Mouse (Mus musculus) 3134 (cell line): ENCODE measurements around the gene Cyp20a1.

ENCODE experiments used
- DNase-seq: peaks from one replicate; pipeline ENCODE4 v3.0.0-alpha.2; 2011; ENCODE audit warnings: low spot score; ENCODE audit not compliant: insufficient read length; ENCODE audit errors: extremely low read depth

Cyp20a1 gene

DNA sequence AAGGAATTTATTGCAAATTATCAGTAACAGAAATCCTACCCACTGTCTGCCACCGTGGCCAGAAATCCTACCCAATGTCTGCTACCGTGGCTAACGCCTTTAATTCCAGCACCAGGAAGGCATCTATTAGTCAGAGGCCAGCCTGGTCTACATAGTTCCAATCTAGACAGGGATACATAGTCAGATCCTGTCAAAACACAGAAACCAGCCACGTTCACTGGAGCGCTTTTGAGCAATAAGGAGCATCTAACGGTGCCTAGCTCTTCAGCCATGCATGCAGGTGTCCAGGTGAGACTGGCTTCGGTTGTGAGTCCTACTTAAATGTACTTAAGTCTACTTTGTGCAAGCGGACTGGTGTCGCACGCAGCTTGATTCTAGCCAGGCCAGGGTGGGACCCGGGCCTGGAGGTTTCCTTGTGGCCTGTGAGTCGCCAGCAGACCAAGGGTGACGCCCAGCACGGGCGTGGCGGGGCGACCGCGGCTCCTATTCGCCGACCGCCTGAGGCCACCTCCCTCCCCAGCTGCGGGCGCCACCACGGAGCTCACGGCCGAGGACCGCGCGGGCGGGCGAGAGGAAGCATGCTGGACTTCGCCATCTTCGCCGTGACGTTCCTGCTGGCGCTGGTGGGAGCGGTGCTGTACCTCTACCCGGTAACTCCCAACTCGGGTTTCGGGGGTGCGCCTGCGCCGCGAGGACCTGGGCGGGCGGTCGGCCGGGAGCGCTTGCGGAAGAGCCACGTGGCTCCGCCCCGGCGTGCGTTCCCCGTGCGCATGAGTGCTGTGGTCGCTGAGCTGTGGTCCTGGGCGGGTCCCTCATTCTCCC, at the start of gene Cyp20a1:
TSS of gene Cyp20a1 (plus strand) at position 516 of the 822 bp plus-strand sequence.
- peak; percentile 97 for DNase-seq

GRCm38 (mm10) chr1:60293921-60294320, 49.2 kb upstream of the Cyp20a1 start:
- DNase-seq = no peak

DNA sequence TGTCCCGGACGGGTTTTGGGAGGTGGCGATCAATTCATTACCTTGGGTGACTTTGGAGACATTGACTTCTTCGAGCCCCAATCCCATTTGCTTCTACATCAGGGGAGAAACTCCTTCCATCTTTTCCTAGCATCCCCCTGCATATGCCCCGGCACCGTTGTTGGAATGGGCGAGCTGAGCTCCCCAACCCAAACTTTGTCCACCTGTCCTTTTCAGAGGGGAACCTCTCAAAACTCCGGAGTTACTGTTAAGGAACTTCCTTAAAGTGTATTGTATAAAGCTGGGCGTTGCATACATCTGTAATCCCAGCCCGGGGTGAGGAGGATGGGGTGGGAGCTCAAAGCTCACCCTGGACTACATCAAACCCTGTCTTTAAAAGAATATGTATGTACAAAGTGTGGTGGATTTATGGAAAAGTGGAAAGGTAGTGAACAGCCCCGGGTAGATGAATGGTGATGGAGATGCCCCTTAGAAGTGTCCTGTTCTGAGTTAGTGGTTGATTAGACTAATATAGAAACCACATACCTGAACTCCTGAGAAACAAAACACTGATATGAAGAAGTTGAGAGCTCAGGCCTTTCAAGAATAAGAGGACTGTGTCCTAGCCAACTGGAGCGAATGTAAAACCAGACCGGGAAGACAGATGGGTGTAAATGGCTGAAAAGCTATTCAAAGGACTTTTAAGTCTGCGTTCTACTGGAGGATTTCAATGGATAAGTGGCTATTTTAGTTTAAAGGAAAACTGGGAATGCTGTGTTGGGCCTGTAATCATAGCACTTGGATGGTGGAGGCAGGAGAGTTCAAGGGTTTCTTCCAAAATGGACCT, 720 bp downstream of the Cyp20a1 start:
- no peak for DNase-seq

GRCm38 (mm10) chr1:60344670-60345069, 1.5 kb downstream of the Cyp20a1 start:
- no peak for DNase-seq

- no peak for DNase-seq
Measured at GRCm38 (mm10) chr1:60345712-60346111, 2.6 kb downstream of the Cyp20a1 start.

DNA sequence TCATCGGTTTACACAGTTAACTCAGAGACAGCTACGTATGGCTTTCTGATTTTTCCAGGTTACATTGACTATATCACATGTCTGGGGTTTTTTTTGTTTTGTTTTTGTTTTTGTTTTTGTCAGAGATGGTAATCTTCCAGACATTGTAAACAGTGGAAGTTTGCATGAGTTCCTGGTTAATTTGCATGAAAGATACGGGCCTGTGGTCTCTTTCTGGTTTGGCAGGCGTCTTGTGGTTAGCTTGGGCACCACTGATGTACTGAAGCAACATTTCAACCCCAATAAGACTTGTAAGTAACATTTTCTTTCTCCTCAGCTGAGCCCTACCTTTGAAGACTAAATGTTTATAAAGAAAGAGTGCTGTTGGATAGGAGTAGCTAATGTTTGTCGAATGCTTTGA, 9.7 kb downstream of the Cyp20a1 start:
- no peak for DNase-seq

- DNase-seq = no peak
Measured at GRCm38 (mm10) chr1:60361626-60362025, 18.5 kb downstream of the Cyp20a1 start.

DNA sequence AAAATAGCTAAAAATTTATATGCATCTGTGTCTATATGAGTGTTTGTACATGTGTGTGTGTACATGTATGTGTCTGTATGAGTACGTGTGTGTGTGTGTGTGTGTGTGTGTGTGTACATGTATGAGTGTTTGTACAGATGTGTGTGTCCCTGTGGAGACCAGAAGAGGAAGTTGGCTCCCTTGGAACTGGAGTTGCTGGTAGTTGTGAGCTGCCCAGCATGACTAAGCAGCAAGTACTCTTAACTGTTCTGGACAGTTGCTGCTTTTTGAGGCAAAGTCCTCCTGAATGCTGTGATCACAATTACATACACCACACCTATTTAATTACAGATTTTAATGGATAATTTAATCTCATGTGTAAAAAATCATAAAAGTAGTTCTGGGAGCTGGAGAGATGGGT, 33.4 kb downstream of the Cyp20a1 start:
- no peak for DNase-seq

DNA sequence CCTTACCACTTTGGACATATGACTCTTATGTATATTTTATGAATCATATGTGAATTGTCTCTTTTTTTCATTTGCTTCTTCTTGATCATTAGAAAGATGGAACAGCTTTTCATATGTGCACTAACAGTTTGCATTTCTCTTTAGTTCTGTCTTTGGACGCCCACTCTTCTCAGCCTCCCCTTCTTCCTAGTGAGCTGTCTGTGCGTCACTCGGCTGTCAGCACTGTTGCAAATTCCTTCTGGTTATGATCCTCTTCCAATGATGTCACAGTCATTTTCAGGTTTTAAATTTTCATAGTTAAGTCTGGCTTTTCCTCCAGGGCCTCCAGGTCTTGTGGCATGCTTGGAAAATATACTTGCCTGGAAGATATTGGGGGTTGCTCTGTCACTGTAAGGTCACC, 38.8 kb downstream of the Cyp20a1 start:
- DNase-seq = no peak

- DNase-seq = peak; percentile 30
Measured at GRCm38 (mm10) chr1:60404848-60405247, 61.7 kb downstream of the Cyp20a1 start.

GRCm38 (mm10) chr1:60408501-60409167, 65.5 kb downstream of the Cyp20a1 start:
- no peak for DNase-seq

- peak; percentile 92 for DNase-seq
Measured at GRCm38 (mm10) chr1:60409168-60409828, 66.2 kb downstream of the Cyp20a1 start, which contains the start of gene Abi2. Gene Abi2, plus strand, starts transcription at chr1:60409619.

DNA sequence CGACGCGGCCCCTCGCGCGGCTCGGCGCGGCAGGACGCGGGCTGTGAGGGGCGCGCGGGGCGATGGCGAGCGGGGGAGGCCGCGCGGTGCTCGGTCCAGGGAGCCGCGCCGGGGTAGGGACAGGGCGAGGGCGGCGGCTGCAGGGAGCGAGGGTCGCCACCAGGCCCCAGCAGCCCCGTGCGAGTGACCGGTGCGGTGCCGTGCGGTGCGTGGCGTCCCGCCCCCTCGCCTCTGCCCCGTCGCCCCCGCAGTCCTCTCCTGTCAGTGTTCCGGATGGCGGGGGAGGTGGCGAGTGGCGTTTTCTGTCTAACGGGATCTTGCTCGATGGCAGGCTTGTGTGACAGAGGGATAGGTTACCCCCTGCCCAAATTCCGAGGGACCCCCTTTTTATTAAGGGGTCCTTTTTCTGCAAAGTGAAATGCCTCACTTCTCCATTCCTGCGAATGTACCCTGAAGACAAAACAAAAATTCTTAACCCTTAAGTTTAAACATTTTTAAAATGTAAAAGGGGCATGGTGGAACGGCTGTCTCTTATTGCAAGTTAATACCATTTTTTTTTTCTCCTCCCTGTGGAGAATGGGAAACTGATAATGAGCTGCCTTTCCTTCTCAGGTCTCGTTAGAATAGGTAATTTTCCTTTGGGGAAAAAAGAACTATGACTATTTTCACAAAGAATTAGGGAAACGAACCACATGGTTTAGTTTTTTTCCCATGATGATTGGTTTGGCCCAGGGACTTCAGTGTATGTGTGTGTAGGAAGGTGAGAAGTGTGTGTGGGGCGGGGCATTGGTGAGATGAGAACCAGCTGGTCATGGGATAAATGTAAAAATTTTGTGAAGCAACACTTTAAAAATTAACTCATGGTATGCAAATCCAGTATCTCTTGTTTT, 67.0 kb downstream of the Cyp20a1 start:
- peak; percentile 16 for DNase-seq

DNA sequence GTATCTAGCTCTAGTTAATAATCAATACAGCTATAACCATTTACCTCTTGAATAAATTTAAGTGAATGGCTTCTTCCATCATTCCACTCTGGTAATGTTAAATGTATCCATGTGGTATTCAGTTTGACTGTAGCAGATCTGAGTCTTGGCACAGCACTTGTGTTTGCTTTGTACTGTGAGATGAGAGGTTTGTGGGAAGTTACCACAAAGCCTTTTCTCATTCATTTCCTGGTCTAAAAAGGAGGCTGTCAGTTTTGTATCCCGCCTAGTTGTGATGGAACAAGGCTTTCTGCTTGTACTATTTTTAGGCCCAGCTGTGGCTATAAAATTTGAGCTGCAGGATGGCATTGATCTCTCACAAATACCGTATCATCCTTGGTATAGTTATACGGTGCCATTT, 73.6 kb downstream of the Cyp20a1 start:
- DNase-seq = no peak

- DNase-seq = no peak
Measured at GRCm38 (mm10) chr1:60423882-60424281, 80.8 kb downstream of the Cyp20a1 start.

GRCm38 (mm10) chr1:60428341-60428740, 85.2 kb downstream of the Cyp20a1 start:
- peak; percentile 46 for DNase-seq

DNA sequence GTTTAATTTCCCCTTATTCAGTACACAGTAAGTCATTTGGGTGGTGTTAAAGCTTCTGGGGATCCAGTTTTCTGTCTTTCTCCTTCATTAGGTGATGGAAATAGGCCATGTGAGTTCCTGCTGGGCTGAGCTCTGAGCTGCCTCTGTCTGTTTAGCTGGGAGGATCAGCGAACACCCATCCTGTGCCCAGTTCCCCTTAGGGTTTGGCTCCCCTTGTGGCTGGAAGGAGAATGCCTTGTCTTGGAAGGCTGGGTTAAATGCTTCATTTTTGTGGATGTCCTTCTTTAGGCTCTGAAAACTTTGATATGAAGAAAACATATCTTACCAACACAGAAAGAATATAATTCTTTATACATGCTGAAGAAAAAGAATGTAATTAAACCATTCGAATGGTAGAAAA, 85.8 kb downstream of the Cyp20a1 start:
- peak; percentile 16 for DNase-seq

GRCm38 (mm10) chr1:60431531-60431930, 88.4 kb downstream of the Cyp20a1 start:
- DNase-seq = no peak

GRCm38 (mm10) chr1:60432497-60432896, 89.4 kb downstream of the Cyp20a1 start:
- DNase-seq = no peak
